Mouse (Mus musculus) forebrain, embryonic 14.5 days (tissue): ENCODE data around the gene Apoc3. TPM values are rescaled to one million over a fixed set of nuclear protein-coding genes. Genes with fewer than 3 reads are reported as not detected.
A peak's percentile ranks its signal among the peaks of the same experiment; 100 is the strongest.

Experiments
- ATAC-seq: fragments of 200-750 bp; cut with Nextera tagmentation; 2 replicates; pipeline ENCODE4 v1.8.0; 2017; ENCODE audit warnings: mild to moderate bottlenecking, moderate library complexity
- DNase-seq: peaks from one replicate; pipeline ENCODE4 v3.0.0-alpha.2; 2015; ENCODE audit warnings: low spot score
- H3K27ac ChIP-seq: fragments of 300-500 bp; sonication (generic); 2 replicates; pipeline ENCODE4 v1.5.1; 2014; ENCODE audit warnings: low read depth, mild to moderate bottlenecking, control low read depth, low read length, moderate library complexity
- H3K27me3 ChIP-seq: fragments of 300-500 bp; sonication (generic); replicated peaks from 2 replicates; pipeline ENCODE4 v1.6.1; 2014; ENCODE audit warnings: low read length, control low read depth, mixed read lengths; ENCODE audit not compliant: control insufficient read depth, insufficient read depth
- H3K36me3 ChIP-seq: fragments of 300-500 bp; sonication (generic); 2 replicates; pipeline ENCODE4 v1.6.1; 2014; ENCODE audit warnings: low read length, control low read depth; ENCODE audit not compliant: control insufficient read depth, insufficient read depth
- H3K4me1 ChIP-seq: fragments of 300-500 bp; sonication (generic); 2 replicates; pipeline ENCODE4 v1.6.1; 2014; ENCODE audit warnings: antibody characterized with exemption, low read length, control low read depth; ENCODE audit not compliant: control insufficient read depth, insufficient read depth
- H3K4me2 ChIP-seq: fragments of 300-500 bp; sonication (generic); 2 replicates; pipeline ENCODE4 v1.6.1; 2014; ENCODE audit warnings: mild to moderate bottlenecking, control low read depth, low read length
- H3K4me3 ChIP-seq: fragments of 300-500 bp; sonication (generic); 2 replicates; pipeline ENCODE4 v1.5.1; 2014; ENCODE audit warnings: low read depth, low read length, control low read depth
- H3K9ac ChIP-seq: fragments of 300-500 bp; sonication (generic); 2 replicates; pipeline ENCODE4 v1.6.1; 2014; ENCODE audit warnings: mild to moderate bottlenecking, low read length, control low read depth, moderate library complexity
- H3K9me3 ChIP-seq: fragments of 300-500 bp; sonication (generic); replicated peaks from 2 replicates; pipeline ENCODE4 v1.6.1; 2016; ENCODE audit warnings: low read length, control low read depth, mixed read lengths; ENCODE audit not compliant: control insufficient read depth
- WGBS: fragments of 180-500 bp; shearing (Covaris S2); extraction: QIAGEN DNeasy Blood & Tissue Kit; methylation state at CpG from one replicate; pipeline ENCODE4 v1.1.7; 2014; 5-methylcytosine and 5-hydroxymethylcytosine counted together
- polyA plus RNA-seq: library from polyadenylated mRNA; unstranded; fragments of >200 nt; fragmentation: Nextera tagmentation; extraction: Ambion mirVana; gene quantifications from 2 replicates; pipeline ENCODE4 v1.2.1, GENCODE M21; 2014

Gene Apoc3
- polyA plus RNA-seq, result not detected in 2 replicates

DNA sequence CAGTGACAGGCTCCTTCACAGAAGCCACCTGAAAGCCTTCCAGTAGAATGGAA lies at the start of gene Apoc3:
Gene Apoc3 (minus strand): TSS at position 41 of the 53 bp plus-strand sequence.
- H3K9ac ChIP-seq, result no peak within 1 kb of the TSS
- H3K4me2 ChIP-seq, result no peak within 1 kb of the TSS
- no peaks in the 10 kb centered on the region for H3K27me3 ChIP-seq
- H3K36me3 ChIP-seq, result no peaks in the 10 kb centered on the region
- peaks cover 2% of the 10 kb centered on the region; the same call in 1 of the 2 replicates for H3K4me1 ChIP-seq
- DNase-seq (no peak), ATAC-seq (no peak)
- H3K27ac ChIP-seq, result no peak within 1 kb of the TSS
- no peak within 1 kb of the TSS for H3K4me3 ChIP-seq
- H3K9me3 ChIP-seq, result no peaks in the 10 kb centered on the region

DNA sequence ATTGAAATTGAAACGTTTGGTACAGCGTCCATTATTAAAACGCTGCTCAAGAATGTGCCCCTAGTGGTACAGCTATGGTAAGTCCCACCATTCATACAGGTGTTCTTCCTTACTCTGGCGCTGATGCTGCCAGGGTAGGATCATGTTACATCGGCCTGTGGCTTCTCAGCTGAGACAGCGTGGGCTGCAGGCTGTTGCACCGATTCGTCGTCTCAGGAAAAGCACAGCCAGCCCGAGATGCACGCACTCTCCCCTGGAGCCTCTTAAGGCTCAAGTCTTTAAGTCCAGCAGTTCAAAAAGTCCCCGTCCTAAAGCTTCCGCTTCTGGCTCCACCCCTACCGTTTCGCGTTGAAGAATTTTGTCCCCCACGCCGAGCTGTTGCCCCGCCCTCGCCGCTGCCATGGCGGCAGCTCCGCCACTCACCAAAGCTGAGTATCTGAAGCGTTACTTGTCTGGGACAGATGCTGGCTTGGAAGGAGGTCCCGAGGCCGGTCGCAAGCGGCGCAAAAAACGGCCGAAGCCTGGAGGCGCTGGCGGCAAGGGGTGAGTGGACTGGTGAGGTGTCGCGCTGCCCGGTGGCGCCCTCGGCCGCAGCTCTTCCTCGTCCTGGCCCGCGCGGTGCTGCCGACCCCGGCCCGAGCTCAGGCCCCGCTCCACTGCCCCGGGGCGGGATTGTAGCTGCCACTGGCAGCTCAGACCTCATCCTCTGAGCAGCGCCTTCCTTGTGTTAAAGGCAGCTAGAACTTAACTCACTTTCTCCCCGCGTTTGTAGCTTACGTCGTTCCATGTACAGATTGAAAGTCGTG lies 47.4 kb upstream of the Apoc3 start, which contains the start of gene Bud13:
Gene Bud13 (plus strand): TSS at position 378 of the 806 bp plus-strand sequence.
- under 1% methylated on average over 54 of the region's 55 CpGs for WGBS
- Histone ChIP-seq H3K4me2 (peak within 1 kb of the TSS; percentile 72), H3K36me3 (peaks cover 49% of the 10 kb centered on the region), H3K27ac (peak within 1 kb of the TSS; percentile 60; the same call in 1 of the 2 replicates), H3K9me3 (no peaks in the 10 kb centered on the region), H3K4me1 (peaks cover 6% of the 10 kb centered on the region), H3K27me3 (no peaks in the 10 kb centered on the region), H3K4me3 (peak within 1 kb of the TSS; percentile 91), H3K9ac (peak within 1 kb of the TSS; percentile 86)
- peak; percentile 94 for ATAC-seq
- peak; percentile 91 for DNase-seq

GRCm38 (mm10) chr9:46274494-46274893 lies 39.1 kb upstream of the Apoc3 start:
- WGBS, result 94% methylated on average over 9 of the region's 9 CpGs
- Histone ChIP-seq H3K36me3 (peaks cover 51% of the 10 kb centered on the region), H3K4me2 (no peak overlapping the region), H3K4me1 (peaks cover 6% of the 10 kb centered on the region; the same call in 1 of the 2 replicates), H3K9ac (no peak overlapping the region), H3K27ac (no peak overlapping the region), H3K9me3 (no peaks in the 10 kb centered on the region), H3K4me3 (0 out of 2 replicates have a peak overlapping the region, but pooled peaks have one; percentile 86), H3K27me3 (peaks cover 5% of the 10 kb centered on the region; the same call in 1 of the 2 replicates)
- DNase-seq, result no peak
- no peak for ATAC-seq

- Histone ChIP-seq H3K9me3 (no peaks in the 10 kb centered on the region), H3K9ac (peak within 1 kb of the TSS; percentile 70), H3K27ac (peak within 1 kb of the TSS; percentile 58), H3K27me3 (peaks cover 5% of the 10 kb centered on the region; the same call in 1 of the 2 replicates), H3K4me1 (peaks cover 6% of the 10 kb centered on the region; the same call in 1 of the 2 replicates), H3K4me2 (peak within 1 kb of the TSS; percentile 92), H3K36me3 (peaks cover 37% of the 10 kb centered on the region), H3K4me3 (peak within 1 kb of the TSS; percentile 86)
- DNase-seq (peak; percentile 95), ATAC-seq (peak; percentile 95)
- WGBS, result 5% methylated on average over 43 of the region's 45 CpGs
These were observed 37.4 kb upstream of the Apoc3 start, which contains the start of gene Zpr1 for GRCm38 (mm10) chr9:46272677-46273454. Gene Zpr1 (plus strand): TSS chr9:46273064.

DNA sequence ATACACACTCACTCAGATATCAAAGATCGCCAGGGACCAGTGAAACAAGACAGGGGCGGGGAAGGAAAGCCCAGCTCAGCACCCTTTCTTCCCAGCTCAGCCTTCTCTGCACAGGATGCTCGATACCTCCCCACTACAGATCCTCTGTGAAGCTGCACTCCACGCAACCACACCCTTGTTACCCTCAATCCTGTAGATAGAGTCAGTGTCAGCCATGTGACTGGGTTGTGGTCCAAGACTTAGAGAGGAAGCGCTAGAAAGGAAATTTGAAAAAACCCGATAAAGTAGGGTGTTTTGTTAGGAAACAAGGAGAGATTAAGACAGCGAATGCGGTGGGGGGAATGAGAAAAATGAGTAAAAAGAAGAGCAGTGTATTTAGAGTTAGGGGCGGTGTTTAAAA lies 36.6 kb upstream of the Apoc3 start:
- H3K9ac ChIP-seq, result no peak overlapping the region
- no peak overlapping the region for H3K4me3 ChIP-seq
- ATAC-seq, result no peak

GRCm38 (mm10) chr9:46270782-46271181 lies 35.3 kb upstream of the Apoc3 start:
- DNase-seq (no peak), ATAC-seq (no peak)
- Histone ChIP-seq H3K9me3 (no peaks in the 10 kb centered on the region), H3K4me2 (no peak overlapping the region), H3K4me1 (peaks cover 6% of the 10 kb centered on the region; the same call in 1 of the 2 replicates), H3K9ac (no peak overlapping the region), H3K4me3 (no peak overlapping the region), H3K36me3 (peaks cover 17% of the 10 kb centered on the region), H3K27me3 (peaks cover 5% of the 10 kb centered on the region; the same call in 1 of the 2 replicates), H3K27ac (no peak overlapping the region)
- WGBS, result 98% methylated on average over 4 of the region's 4 CpGs

More for the DNA sequence above, 36.6 kb upstream of the Apoc3 start:
- no peak overlapping the region for H3K27ac ChIP-seq
- no peaks in the 10 kb centered on the region for H3K9me3 ChIP-seq
- DNase-seq, result no peak
- H3K27me3 ChIP-seq, result peaks cover 5% of the 10 kb centered on the region; the same call in 1 of the 2 replicates
- 88% methylated on average over 9 of the region's 9 CpGs for WGBS
- peaks cover 6% of the 10 kb centered on the region; the same call in 1 of the 2 replicates for H3K4me1 ChIP-seq
- H3K36me3 ChIP-seq, result peaks cover 29% of the 10 kb centered on the region
- H3K4me2 ChIP-seq, result no peak overlapping the region

DNA sequence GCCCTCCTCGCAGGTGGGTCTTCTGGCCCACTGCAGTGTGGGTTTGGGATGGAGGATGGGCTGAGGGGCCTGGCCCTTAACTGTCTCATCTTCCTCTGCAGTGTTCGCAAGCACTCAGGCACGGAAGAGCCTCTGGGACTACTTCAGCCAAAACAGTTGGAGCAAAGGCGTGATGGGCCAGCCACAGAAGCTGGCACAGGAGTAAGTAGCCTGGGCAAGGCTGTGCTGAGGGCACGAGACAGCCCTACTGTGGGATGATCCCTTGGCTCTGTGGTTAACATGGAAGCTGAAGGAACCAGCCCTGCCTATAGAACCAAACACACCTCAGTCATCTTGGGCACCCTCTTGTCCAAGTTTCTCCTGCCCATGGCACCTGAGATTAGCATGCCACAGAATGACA lies 33.7 kb upstream of the Apoc3 start:
- peaks cover 5% of the 10 kb centered on the region; the same call in 1 of the 2 replicates for H3K27me3 ChIP-seq
- WGBS, result 85% methylated on average over 5 of the region's 5 CpGs
- no peak overlapping the region for H3K4me3 ChIP-seq
- no peak overlapping the region for H3K27ac ChIP-seq
- H3K9ac ChIP-seq, result no peak overlapping the region
- H3K4me2 ChIP-seq, result no peak overlapping the region
- H3K4me1 ChIP-seq, result peaks cover 6% of the 10 kb centered on the region; the same call in 1 of the 2 replicates
- ATAC-seq (no peak), DNase-seq (no peak)
- no peaks in the 10 kb centered on the region for H3K9me3 ChIP-seq
- no peaks in the 10 kb centered on the region for H3K36me3 ChIP-seq

- no peak within 1 kb of the TSS for H3K4me2 ChIP-seq
- no peaks in the 10 kb centered on the region for H3K36me3 ChIP-seq
- H3K27me3 ChIP-seq, result peaks cover 5% of the 10 kb centered on the region; the same call in 1 of the 2 replicates
- H3K4me3 ChIP-seq, result no peak within 1 kb of the TSS
- no peak within 1 kb of the TSS for H3K9ac ChIP-seq
- no peaks in the 10 kb centered on the region for H3K9me3 ChIP-seq
- 69% methylated on average over 7 of the region's 7 CpGs for WGBS
- ATAC-seq, result no peak
- no peak for DNase-seq
- H3K27ac ChIP-seq, result no peak within 1 kb of the TSS
- no peaks in the 10 kb centered on the region for H3K4me1 ChIP-seq
These were observed 33.0 kb upstream of the Apoc3 start, which contains the start of gene Apoa5 for GRCm38 (mm10) chr9:46268343-46268873. Gene Apoa5 (plus strand): TSS chr9:46268633.
